Mouse (Mus musculus): ENCODE measurements at regions not wholly inside any gene's neighbourhood (a gene's known extent, or its start where the extent isn't known, plus 50 kb on each side); places are given as distances from the start of the nearest gene placed in this dataset.

DNA sequence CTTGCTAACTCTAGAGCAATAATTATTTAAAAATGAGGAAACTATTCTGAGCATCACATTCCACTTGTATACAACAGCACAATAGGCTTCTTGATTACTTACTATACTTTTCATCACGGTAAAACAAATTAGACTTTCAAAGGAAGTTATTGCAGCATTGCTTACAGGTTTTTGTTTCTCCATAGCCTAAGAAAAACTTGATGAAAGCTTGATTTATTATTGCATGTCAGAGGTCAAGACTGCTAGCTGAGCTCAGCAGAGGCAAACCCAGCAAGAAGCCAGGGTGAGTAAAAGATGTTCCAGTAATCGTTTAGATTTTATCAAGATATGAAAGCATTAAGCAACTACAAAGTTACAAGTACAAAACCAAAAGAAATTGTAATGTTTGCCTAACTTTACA, 162.2 kb upstream of the Rps6ka3 start:
- TF ChIP-seq CTCF (IDR thresholded peaks at IDR 0.05; ENCODE audit: low read depth, low read length): no peak
- TF ChIP-seq POLR2A (IDR thresholded peaks at IDR 0.05; ENCODE audit: extremely low read depth, insufficient read depth, low read length): no peak
